Mouse (Mus musculus): ENCODE results near the gene Ogdh. TPM values are rescaled to one million over a fixed set of nuclear protein-coding genes. Genes with fewer than 3 reads are reported as not detected.

The Ogdh gene
- polyA plus RNA-seq, 1 experiment, result 102 TPM

DNA sequence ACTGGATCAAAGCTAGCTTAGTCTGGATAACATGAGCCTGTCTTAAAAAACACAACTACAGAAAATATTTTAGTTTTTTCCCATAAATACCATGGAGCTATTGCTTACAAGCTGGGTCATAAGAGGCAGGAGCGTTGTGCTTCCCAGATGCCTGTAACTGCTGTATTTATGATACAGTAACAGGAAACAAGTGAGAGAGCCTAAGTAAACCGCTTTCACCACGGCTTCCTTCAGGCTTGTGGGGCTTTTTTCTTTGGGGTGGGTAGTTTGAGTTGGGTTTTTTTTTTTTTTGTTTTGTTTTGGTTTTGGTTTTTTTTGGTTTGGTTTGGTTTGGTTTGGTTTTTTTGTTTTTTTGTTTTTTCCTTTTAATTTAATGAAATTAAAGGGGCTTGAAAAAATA lies 41.2 kb downstream of the Ogdh start:
- peaks cover 41% of the 10 kb centered on the region for H3K36me3 ChIP-seq (ENCODE audit: control insufficient read depth, insufficient read depth)

DNA sequence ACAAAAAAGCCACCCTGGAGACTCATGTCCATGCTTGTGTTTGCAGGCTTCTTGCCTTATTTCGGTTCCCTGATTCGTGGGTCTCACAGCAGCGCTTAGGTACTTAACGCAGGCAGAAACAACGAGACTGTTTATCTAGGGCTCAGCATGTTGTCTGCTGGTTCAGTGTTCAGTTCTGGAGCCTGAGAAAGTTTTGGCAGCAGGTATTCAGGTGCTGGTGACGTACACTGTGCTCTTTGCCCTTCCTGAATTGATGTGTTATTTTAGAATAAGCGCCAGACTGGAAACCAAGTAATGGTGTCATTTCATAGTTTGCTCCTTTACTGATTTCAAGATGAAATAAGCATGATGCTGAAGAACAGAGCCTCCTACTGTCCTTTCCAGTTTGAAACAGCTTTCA lies 42.0 kb downstream of the Ogdh start:
- no peak for TF ChIP-seq CEBPB (IDR thresholded peaks at IDR 0.05; ENCODE audit: low read depth)
- TF ChIP-seq FOSL1 (IDR thresholded peaks at IDR 0.05; ENCODE audit: insufficient read depth, low read length, poor library complexity, severe bottlenecking), result no peak
- TF ChIP-seq MYOD1 (IDR thresholded peaks at IDR 0.05; ENCODE audit: control insufficient read depth, insufficient read length, low read depth), result no peak
- TF ChIP-seq USF1 (IDR thresholded peaks at IDR 0.05; ENCODE audit: low read depth), result no peak
- no peak for TF ChIP-seq MAX (IDR thresholded peaks at IDR 0.05)
- no peak for TF ChIP-seq CTCF (IDR thresholded peaks at IDR 0.05; ENCODE audit: control insufficient read depth, insufficient read depth, insufficient read length)
- no peak for TF ChIP-seq MYOG (IDR thresholded peaks at IDR 0.05; ENCODE audit: control insufficient read depth, extremely low read depth, insufficient read length)
- Histone ChIP-seq H3K79me2 (ENCODE audit: control insufficient read depth, insufficient read depth) (peaks cover 1% of the 10 kb centered on the region), H3K27me3 (ENCODE audit: control insufficient read depth, insufficient read depth, insufficient read length) (no peaks in the 10 kb centered on the region), H3K79me3 (ENCODE audit: low read depth) (peaks cover 2% of the 10 kb centered on the region), H3K4me3 (ENCODE audit: insufficient read depth, poor library complexity, severe bottlenecking) (no peak overlapping the region), H3K36me3 (ENCODE audit: control insufficient read depth, insufficient read depth) (peaks cover 47% of the 10 kb centered on the region), H3ac (ENCODE audit: control insufficient read depth, insufficient read length, low read depth) (no peak overlapping the region)

More for the DNA sequence above, 41.2 kb downstream of the Ogdh start:
- H3K4me3 ChIP-seq (ENCODE audit: insufficient read depth, poor library complexity, severe bottlenecking), result no peak overlapping the region
- peaks cover 3% of the 10 kb centered on the region for H3K79me3 ChIP-seq (ENCODE audit: low read depth)
- H3K79me2 ChIP-seq (ENCODE audit: control insufficient read depth, insufficient read depth), result peaks cover 5% of the 10 kb centered on the region
- TF ChIP-seq USF1 (IDR thresholded peaks at IDR 0.05; ENCODE audit: low read depth) (no peak), MAX (IDR thresholded peaks at IDR 0.05) (no peak), FOSL1 (IDR thresholded peaks at IDR 0.05; ENCODE audit: insufficient read depth, low read length, poor library complexity, severe bottlenecking) (no peak), MYOG (IDR thresholded peaks at IDR 0.05; ENCODE audit: control insufficient read depth, extremely low read depth, insufficient read length) (no peak), MYOD1 (IDR thresholded peaks at IDR 0.05; ENCODE audit: control insufficient read depth, insufficient read length, low read depth) (no peak), CTCF (IDR thresholded peaks at IDR 0.05; ENCODE audit: control insufficient read depth, insufficient read depth, insufficient read length) (no peak), CEBPB (IDR thresholded peaks at IDR 0.05; ENCODE audit: low read depth) (no peak)
- H3ac ChIP-seq (ENCODE audit: control insufficient read depth, insufficient read length, low read depth), result no peak overlapping the region
- no peaks in the 10 kb centered on the region for H3K27me3 ChIP-seq (ENCODE audit: control insufficient read depth, insufficient read depth, insufficient read length)

DNA sequence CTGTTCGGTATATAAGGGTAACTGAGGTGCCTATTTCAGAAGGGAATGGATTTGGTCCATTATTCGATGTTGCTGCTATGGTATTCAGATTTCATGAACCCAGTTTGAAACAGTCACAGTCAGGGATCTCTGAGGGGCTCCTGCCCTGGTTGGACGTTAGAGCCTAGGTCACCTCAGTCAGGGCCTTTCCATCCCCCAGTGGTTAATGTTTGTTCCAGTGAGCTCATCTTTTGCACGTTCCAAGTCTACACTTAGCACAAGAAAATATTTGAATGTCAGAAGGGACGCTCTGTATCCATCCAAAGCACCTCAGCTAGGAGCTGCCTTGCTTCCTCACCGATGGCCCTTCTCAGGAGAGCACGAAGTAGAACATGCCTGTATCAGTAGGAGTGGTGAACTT lies 43.9 kb downstream of the Ogdh start:
- peaks cover 57% of the 10 kb centered on the region for H3K36me3 ChIP-seq (ENCODE audit: control insufficient read depth, insufficient read depth)
- no peak overlapping the region for H3ac ChIP-seq (ENCODE audit: control insufficient read depth, insufficient read length, low read depth)
- TF ChIP-seq FOSL1 (IDR thresholded peaks at IDR 0.05; ENCODE audit: insufficient read depth, low read length, poor library complexity, severe bottlenecking) (no peak), USF1 (IDR thresholded peaks at IDR 0.05; ENCODE audit: low read depth) (no peak), MYOG (IDR thresholded peaks at IDR 0.05; ENCODE audit: control insufficient read depth, extremely low read depth, insufficient read length) (no peak), CEBPB (IDR thresholded peaks at IDR 0.05; ENCODE audit: low read depth) (no peak), MYOD1 (IDR thresholded peaks at IDR 0.05; ENCODE audit: control insufficient read depth, insufficient read length, low read depth) (no peak), CTCF (IDR thresholded peaks at IDR 0.05; ENCODE audit: control insufficient read depth, insufficient read depth, insufficient read length) (no peak), MAX (IDR thresholded peaks at IDR 0.05) (no peak)
- H3K79me3 ChIP-seq (ENCODE audit: low read depth), result peaks cover 2% of the 10 kb centered on the region
- H3K79me2 ChIP-seq (ENCODE audit: control insufficient read depth, insufficient read depth), result no peaks in the 10 kb centered on the region
- no peak overlapping the region for H3K4me3 ChIP-seq (ENCODE audit: insufficient read depth, poor library complexity, severe bottlenecking)
- H3K27me3 ChIP-seq (ENCODE audit: control insufficient read depth, insufficient read depth, insufficient read length), result no peaks in the 10 kb centered on the region

DNA sequence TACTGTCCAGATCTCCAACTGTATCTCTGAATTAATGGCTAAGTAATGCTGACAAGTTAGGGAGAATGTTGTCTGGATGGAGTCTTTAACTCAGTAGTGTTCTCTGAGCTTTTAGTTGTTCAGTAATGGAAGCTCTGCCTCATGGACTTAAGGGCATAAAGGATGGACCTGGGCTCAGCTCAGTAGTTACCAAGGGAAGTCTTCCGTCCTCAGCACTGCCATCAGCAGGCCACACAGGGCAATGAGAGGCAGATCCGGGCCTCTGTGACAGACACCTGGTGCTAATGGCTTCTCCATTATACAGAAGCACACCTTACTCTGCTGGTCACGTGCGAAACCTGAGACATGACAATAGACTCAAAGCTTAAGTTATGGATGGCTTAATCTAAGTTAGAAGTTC lies 45.3 kb downstream of the Ogdh start:
- no peak overlapping the region for H3ac ChIP-seq (ENCODE audit: control insufficient read depth, insufficient read length, low read depth)
- H3K79me2 ChIP-seq (ENCODE audit: control insufficient read depth, insufficient read depth), result no peaks in the 10 kb centered on the region
- TF ChIP-seq FOSL1 (IDR thresholded peaks at IDR 0.05; ENCODE audit: insufficient read depth, low read length, poor library complexity, severe bottlenecking), result no peak
- TF ChIP-seq CTCF (IDR thresholded peaks at IDR 0.05; ENCODE audit: control insufficient read depth, insufficient read depth, insufficient read length), result no peak
- no peak for TF ChIP-seq MYOD1 (IDR thresholded peaks at IDR 0.05; ENCODE audit: control insufficient read depth, insufficient read length, low read depth)
- TF ChIP-seq USF1 (IDR thresholded peaks at IDR 0.05; ENCODE audit: low read depth), result no peak
- no peak for TF ChIP-seq MYOG (IDR thresholded peaks at IDR 0.05; ENCODE audit: control insufficient read depth, extremely low read depth, insufficient read length)
- TF ChIP-seq CEBPB (IDR thresholded peaks at IDR 0.05; ENCODE audit: low read depth), result no peak
- TF ChIP-seq MAX (IDR thresholded peaks at IDR 0.05), result no peak

DNA sequence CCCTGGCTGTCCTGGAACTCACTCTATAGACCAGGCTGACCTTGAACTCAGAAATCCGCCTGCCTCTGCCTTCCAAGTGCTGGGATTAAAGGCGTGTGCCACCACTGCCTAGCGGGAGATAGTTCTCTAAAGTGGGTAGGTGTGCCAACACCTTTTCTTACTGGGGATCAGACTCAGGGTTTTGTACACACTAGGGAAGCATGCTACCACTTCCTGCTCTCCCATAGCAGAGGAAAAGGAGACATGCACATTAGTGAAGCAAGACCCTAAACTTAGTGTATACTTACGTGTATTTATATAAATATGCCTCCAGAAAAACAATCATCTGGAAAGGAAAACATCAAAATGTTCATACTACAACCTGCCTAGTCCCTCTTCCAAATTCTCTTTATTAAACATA lies 54.5 kb downstream of the Ogdh start:
- Histone ChIP-seq H3K4me3 (ENCODE audit: insufficient read depth, poor library complexity, severe bottlenecking) (no peak overlapping the region), H3K27me3 (ENCODE audit: control insufficient read depth, insufficient read depth, insufficient read length) (no peaks in the 10 kb centered on the region), H3K79me2 (ENCODE audit: control insufficient read depth, insufficient read depth) (no peaks in the 10 kb centered on the region), H3ac (ENCODE audit: control insufficient read depth, insufficient read length, low read depth) (no peak overlapping the region), H3K79me3 (ENCODE audit: low read depth) (no peaks in the 10 kb centered on the region), H3K36me3 (ENCODE audit: control insufficient read depth, insufficient read depth) (peaks cover 96% of the 10 kb centered on the region)
- TF ChIP-seq MYOG (IDR thresholded peaks at IDR 0.05; ENCODE audit: control insufficient read depth, extremely low read depth, insufficient read length) (no peak), FOSL1 (IDR thresholded peaks at IDR 0.05; ENCODE audit: insufficient read depth, low read length, poor library complexity, severe bottlenecking) (no peak), MYOD1 (IDR thresholded peaks at IDR 0.05; ENCODE audit: control insufficient read depth, insufficient read length, low read depth) (no peak), CEBPB (IDR thresholded peaks at IDR 0.05; ENCODE audit: low read depth) (no peak), CTCF (IDR thresholded peaks at IDR 0.05; ENCODE audit: control insufficient read depth, insufficient read depth, insufficient read length) (no peak), USF1 (IDR thresholded peaks at IDR 0.05; ENCODE audit: low read depth) (no peak), MAX (IDR thresholded peaks at IDR 0.05) (no peak)

More for the DNA sequence above, 45.3 kb downstream of the Ogdh start:
- no peaks in the 10 kb centered on the region for H3K27me3 ChIP-seq (ENCODE audit: control insufficient read depth, insufficient read depth, insufficient read length)
- no peaks in the 10 kb centered on the region for H3K79me3 ChIP-seq (ENCODE audit: low read depth)
- peaks cover 64% of the 10 kb centered on the region for H3K36me3 ChIP-seq (ENCODE audit: control insufficient read depth, insufficient read depth)
- H3K4me3 ChIP-seq (ENCODE audit: insufficient read depth, poor library complexity, severe bottlenecking), result no peak overlapping the region

DNA sequence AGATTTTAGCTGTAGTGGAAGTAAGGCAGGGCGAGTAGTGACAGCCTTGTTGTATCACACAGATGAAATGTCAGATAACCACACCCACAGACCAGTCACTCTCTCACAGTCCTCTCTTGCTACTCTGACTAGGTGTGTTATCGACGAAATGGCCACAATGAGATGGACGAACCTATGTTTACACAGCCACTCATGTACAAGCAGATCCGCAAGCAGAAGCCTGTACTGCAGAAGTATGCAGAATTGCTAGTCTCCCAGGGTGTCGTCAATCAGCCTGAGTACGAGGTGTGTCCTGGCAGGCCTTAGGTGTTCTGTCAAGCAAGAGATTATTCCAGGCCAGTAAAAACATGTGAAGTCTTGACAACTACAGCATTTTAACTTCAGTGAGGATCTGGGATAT lies 55.5 kb downstream of the Ogdh start:
- no peak overlapping the region for H3K4me3 ChIP-seq (ENCODE audit: insufficient read depth, poor library complexity, severe bottlenecking)
- H3K79me2 ChIP-seq (ENCODE audit: control insufficient read depth, insufficient read depth), result no peaks in the 10 kb centered on the region
- H3K36me3 ChIP-seq (ENCODE audit: control insufficient read depth, insufficient read depth), result peaks cover 92% of the 10 kb centered on the region
- no peak for TF ChIP-seq FOSL1 (IDR thresholded peaks at IDR 0.05; ENCODE audit: insufficient read depth, low read length, poor library complexity, severe bottlenecking)
- TF ChIP-seq USF1 (IDR thresholded peaks at IDR 0.05; ENCODE audit: low read depth), result no peak
- no peak for TF ChIP-seq CEBPB (IDR thresholded peaks at IDR 0.05; ENCODE audit: low read depth)
- TF ChIP-seq MAX (IDR thresholded peaks at IDR 0.05), result no peak
- H3ac ChIP-seq (ENCODE audit: control insufficient read depth, insufficient read length, low read depth), result no peak overlapping the region
- H3K27me3 ChIP-seq (ENCODE audit: control insufficient read depth, insufficient read depth, insufficient read length), result no peaks in the 10 kb centered on the region
- H3K79me3 ChIP-seq (ENCODE audit: low read depth), result no peaks in the 10 kb centered on the region

Data from C2C12 (cell line).